Comparison of ENCODE assay signal across 23 mouse cellular contexts in genomic region chr4:98455352-98455751, GRCm38 (mm10). TPM values are rescaled to one million over a fixed set of nuclear protein-coding genes. Genes with fewer than 3 reads are reported as not detected.
DNase-seq lines count a peak whose midpoint lies in the region; ATAC-seq and TF ChIP-seq lines count a peak whose summit lies in the region.
"Had no signal": no experiment of that assay in that cellular context is flagged by ENCODE, and none has a peak within 500 bp of the region (broad histone marks: within the 10 kb centered on the region; RNA-seq: fewer than 3 reads in every experiment).

No protein-coding gene starts in this region.

- H3K4me1 ChIP-seq in forebrain, embryonic 16.5 days (replicated peaks; ENCODE audit: control insufficient read depth, insufficient read depth, low read length): no peaks in the 10 kb centered on the region
- H3K4me1 ChIP-seq: embryonic facial prominence, embryonic 15.5 days; hindbrain, embryonic 12.5 days; hindbrain, embryonic 15.5 days had no signal

- H3K36me3 ChIP-seq in myocyte (ENCODE audit: control insufficient read depth, insufficient read depth): no peaks in the 10 kb centered on the region
- no peaks in the 10 kb centered on the region for H3K36me3 ChIP-seq in forebrain, embryonic 16.5 days (ENCODE audit: control insufficient read depth, insufficient read depth)
- H3K36me3 ChIP-seq: embryonic facial prominence, embryonic 15.5 days; hindbrain, embryonic 12.5 days; hindbrain, embryonic 15.5 days had no signal

- H3K79me2 ChIP-seq in myocyte (ENCODE audit: control insufficient read depth, insufficient read depth): no peaks in the 10 kb centered on the region

- peak; percentile 81 for ATAC-seq in frontal cortex, adult (ENCODE audit: low TSS enrichment)
- no peak for ATAC-seq in forebrain, embryonic 16.5 days
- ATAC-seq: CD4-positive, CD25-positive, alpha-beta regulatory T cell, adult 4 months; forebrain, embryonic 14.5 days had no signal

- no peaks in the 10 kb centered on the region for H3K9me3 ChIP-seq in forebrain, embryonic 16.5 days (ENCODE audit: control insufficient read depth, low read length)
- H3K9me3 ChIP-seq: embryonic facial prominence, embryonic 12.5 days; embryonic facial prominence, embryonic 15.5 days; hindbrain, embryonic 12.5 days; hindbrain, embryonic 15.5 days had no signal

- H3K4me3 ChIP-seq in myocyte: no peak overlapping the region
- H3K4me3 ChIP-seq in forebrain, embryonic 16.5 days (replicated peaks; ENCODE audit: low read length): no peak overlapping the region
- H3K4me3 ChIP-seq: embryonic facial prominence, embryonic 12.5 days; embryonic facial prominence, embryonic 15.5 days; gastrocnemius, adult 2 months; hindbrain, embryonic 12.5 days; hindbrain, embryonic 15.5 days had no signal

- no peak overlapping the region for H3ac ChIP-seq in myocyte (ENCODE audit: control insufficient read depth, insufficient read length)

- 92% methylated on average over 2 of the region's 2 CpGs for WGBS in forebrain, embryonic 16.5 days

- TF ChIP-seq POLR2A in myocyte (IDR thresholded peaks at IDR 0.05; ENCODE audit: insufficient read length, low read depth): no peak

- peak overlapping the region; percentile 36 for H3K4me2 ChIP-seq in myocyte (ENCODE audit: low read depth)
- H3K4me2 ChIP-seq in forebrain, embryonic 16.5 days (ENCODE audit: low read length): no peak overlapping the region
- H3K4me2 ChIP-seq: embryonic facial prominence, embryonic 12.5 days; embryonic facial prominence, embryonic 15.5 days; heart, embryonic 11.5 days; hindbrain, embryonic 12.5 days; hindbrain, embryonic 15.5 days had no signal

- DNase-seq in frontal cortex, postnatal 36 days (ENCODE audit: low spot score in 2 of 2): no peak
- DNase-seq in 3T3-L1 (ENCODE audit: low read depth, low spot score) (peak; percentile 48), NIH3T3 (ENCODE audit: low read depth) (peak; percentile 50)
- DNase-seq in thymus, adult 18-20 months: no peak
- DNase-seq: adrenal gland, adult 8-10 months; adrenal gland, postnatal 25 days; B cell, adult 2 months; cerebellum, adult 18-20 months; cerebellum, adult 9-10 months; cerebellum, postnatal 14 days; gastrocnemius, adult 2 months; gastrocnemius, postnatal 14 days; heart, adult 11 months had no signal

- no peaks in the 10 kb centered on the region for H3K27me3 ChIP-seq in myocyte (ENCODE audit: control insufficient read depth, insufficient read depth, insufficient read length)
- H3K27me3 ChIP-seq in forebrain, embryonic 16.5 days (replicated peaks; ENCODE audit: control insufficient read depth, insufficient read depth, low read length): no peaks in the 10 kb centered on the region
- H3K27me3 ChIP-seq: embryonic facial prominence, embryonic 12.5 days; embryonic facial prominence, embryonic 15.5 days; hindbrain, embryonic 12.5 days; hindbrain, embryonic 15.5 days had no signal

- no peak overlapping the region for H3K27ac ChIP-seq in forebrain, embryonic 16.5 days (ENCODE audit: low read length)
- H3K27ac ChIP-seq: embryonic facial prominence, embryonic 12.5 days; embryonic facial prominence, embryonic 15.5 days; gastrocnemius, adult 2 months; hindbrain, embryonic 12.5 days; hindbrain, embryonic 15.5 days had no signal

- no peak overlapping the region for H3K9ac ChIP-seq in forebrain, embryonic 16.5 days (replicated peaks; ENCODE audit: low read depth, low read length)
- H3K9ac ChIP-seq: embryonic facial prominence, embryonic 12.5 days; embryonic facial prominence, embryonic 15.5 days; hindbrain, embryonic 12.5 days; hindbrain, embryonic 15.5 days had no signal

TF ChIP-seq in myocyte, 11 proteins besides CTCF, POLR2A, EP300 and RAD21:
- peak in 1 of 3 experiments; percentile 71 for TF ChIP-seq MYOG (IDR thresholded peaks at IDR 0.05; ENCODE audit: control insufficient read depth in 1 of 3, insufficient read depth in 1 of 3, insufficient read length in 2 of 3, low read depth in 2 of 3)
- TF ChIP-seq CEBPB (IDR thresholded peaks at IDR 0.05; ENCODE audit: insufficient read depth, poor library complexity, severe bottlenecking): no peak
- TF ChIP-seq MYOD1 (IDR thresholded peaks at IDR 0.05; ENCODE audit: control insufficient read depth in 1 of 3, insufficient read length in 2 of 3, low read depth in 2 of 3): peak; percentile 23 to 86 (median 86)
- no peak for TF ChIP-seq E2F4 (IDR thresholded peaks at IDR 0.05; ENCODE audit: insufficient read depth)
- TF ChIP-seq SRF (IDR thresholded peaks at IDR 0.05; ENCODE audit: control insufficient read depth, insufficient read length, low read depth): no peak
- no peak for TF ChIP-seq MAX (IDR thresholded peaks at IDR 0.05; ENCODE audit: low read depth)

RNA-seq across cellular contexts. Expression of gene Patj, which starts 59.8 kb away (rescaled TPM):
- polyA plus RNA-seq in myocyte (2012; fragmentation: generic; extraction: Trizol): 22.3 TPM
- polyA plus RNA-seq in forebrain, embryonic 16.5 days (2015; fragmentation: Nextera tagmentation; extraction: Ambion mirVana): 5.9 and 6.7 TPM in 2 replicates

Comparison
In these comparisons a context has a peak if more than half of its experiments do, and no peak if none do; other contexts are left out.
1. DNase-seq: peak in 3T3-L1 (single experiment) and NIH3T3 (single experiment); none in frontal cortex, postnatal 36 days (0 of 2) and thymus, adult 18-20 months (0 of 2).